Mouse (Mus musculus): ENCODE results near the gene Arf1.

DNA sequence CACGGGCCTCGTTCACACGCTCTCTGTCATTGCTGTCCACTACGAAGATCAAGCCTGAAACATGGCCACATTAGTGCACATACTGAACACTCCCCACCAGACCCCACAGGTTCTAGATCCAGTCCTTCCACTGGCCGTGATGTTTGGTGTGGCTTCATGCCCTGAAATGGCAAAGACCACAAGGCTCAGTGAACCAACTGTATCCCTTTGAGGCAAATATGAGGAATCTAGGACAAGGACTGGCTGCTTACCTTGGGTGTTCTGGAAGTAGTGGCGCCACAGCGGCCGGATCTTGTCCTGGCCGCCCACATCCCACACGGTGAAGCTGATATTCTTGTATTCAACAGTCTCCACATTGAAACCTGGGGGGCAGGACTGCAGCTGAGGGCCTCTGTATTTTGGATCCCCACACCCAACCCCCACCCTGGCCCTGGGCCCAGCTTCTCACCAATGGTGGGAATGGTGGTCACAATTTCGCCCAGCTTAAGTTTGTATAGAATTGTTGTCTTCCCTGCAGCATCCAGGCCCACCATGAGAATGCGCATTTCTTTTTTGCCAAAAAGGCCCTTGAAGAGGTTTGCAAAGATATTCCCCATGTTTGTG, 15.1 kb downstream of the Arf1 start:
- TF ChIP-seq CTCF (IDR thresholded peaks at IDR 0.05; ENCODE audit: low read depth, low read length) (no peak), POLR2A (IDR thresholded peaks at IDR 0.05; ENCODE audit: borderline replicate concordance, low read depth, low read length) (no peak)
